Mouse (Mus musculus): ENCODE data around the gene Kcnma1. TPM values are rescaled to one million over a fixed set of nuclear protein-coding genes. Genes with fewer than 3 reads are reported as not detected.

Gene Kcnma1
- total and polyA plus RNA-seq, 3 experiments: not detected

- no peaks in the 10 kb centered on the region for H3K36me3 ChIP-seq (ENCODE audit: control insufficient read depth in 1 of 2, insufficient read depth in 2 of 2, low read length in 2 of 2)
- no peaks in the 10 kb centered on the region for H3K27me3 ChIP-seq (ENCODE audit: control insufficient read depth in 1 of 2, insufficient read depth in 2 of 2, low read length in 2 of 2)
- no peaks in the 10 kb centered on the region for H3K79me2 ChIP-seq (ENCODE audit: control insufficient read depth, insufficient read depth, low read length, poor library complexity)
- DNase-seq (ENCODE audit: low read depth, low spot score): no peak
- no peaks in the 10 kb centered on the region for H3K9me3 ChIP-seq (replicated peaks; ENCODE audit: insufficient read depth, low read length)
- no peaks in the 10 kb centered on the region for H3K4me1 ChIP-seq (ENCODE audit: control insufficient read depth in 1 of 2, insufficient read depth in 2 of 2, low read length in 2 of 2)
- TF ChIP-seq ETS1 (IDR thresholded peaks at IDR 0.05; ENCODE audit: low read depth, low read length) (no peak), CTCF (IDR thresholded peaks at IDR 0.05 in 2 of 3, conservative IDR thresholded peaks at IDR 0.05 in 1 of 3; ENCODE audit: control insufficient read depth in 1 of 3, insufficient read depth in 1 of 3, low read depth in 2 of 3, low read length in 3 of 3, poor library complexity in 1 of 3, severe bottlenecking in 1 of 3) (no peak), POLR2AphosphoS2 (IDR thresholded peaks at IDR 0.05; ENCODE audit: low read length) (no peak), USF1 (IDR thresholded peaks at IDR 0.05; ENCODE audit: low read depth, low read length) (no peak), MAZ (IDR thresholded peaks at IDR 0.05; ENCODE audit: low read depth, low read length) (no peak), ELF1 (IDR thresholded peaks at IDR 0.05; ENCODE audit: low read depth, low read length) (no peak), RCOR1 (IDR thresholded peaks at IDR 0.05; ENCODE audit: low read depth, low read length) (no peak), UBTF (IDR thresholded peaks at IDR 0.05; ENCODE audit: borderline replicate concordance, insufficient read depth, low read depth, low read length) (no peak), BHLHE40 (IDR thresholded peaks at IDR 0.05; ENCODE audit: borderline replicate concordance, low read depth, low read length) (no peak)
- H3K27ac ChIP-seq (ENCODE audit: control insufficient read depth, low read depth, low read length): no peak overlapping the region
- H3K4me3 ChIP-seq (ENCODE audit: control insufficient read depth in 1 of 2, insufficient read depth in 1 of 2, low read depth in 2 of 2, low read length in 2 of 2): no peak overlapping the region
- H3K9ac ChIP-seq (ENCODE audit: control insufficient read depth, low read depth, low read length, poor library complexity, severe bottlenecking): no peak overlapping the region
Measured at GRCm38 (mm10) chr14:23451681-23452080, 562.6 kb downstream of the Kcnma1 start.

- Histone ChIP-seq H3K4me1 (ENCODE audit: control insufficient read depth in 1 of 2, insufficient read depth in 2 of 2, low read length in 2 of 2) (no peaks in the 10 kb centered on the region), H3K9me3 (replicated peaks; ENCODE audit: insufficient read depth, low read length) (no peaks in the 10 kb centered on the region), H3K27ac (ENCODE audit: control insufficient read depth, low read depth, low read length) (no peak overlapping the region), H3K79me2 (ENCODE audit: control insufficient read depth, insufficient read depth, low read length, poor library complexity) (no peaks in the 10 kb centered on the region), H3K9ac (ENCODE audit: control insufficient read depth, low read depth, low read length, poor library complexity, severe bottlenecking) (no peak overlapping the region), H3K27me3 (ENCODE audit: control insufficient read depth in 1 of 2, insufficient read depth in 2 of 2, low read length in 2 of 2) (no peaks in the 10 kb centered on the region; a peak in 2 of 4 replicates), H3K36me3 (ENCODE audit: control insufficient read depth in 1 of 2, insufficient read depth in 2 of 2, low read length in 2 of 2) (no peaks in the 10 kb centered on the region), H3K4me3 (ENCODE audit: control insufficient read depth in 1 of 2, insufficient read depth in 1 of 2, low read depth in 2 of 2, low read length in 2 of 2) (no peak overlapping the region)
- TF ChIP-seq POLR2A (IDR thresholded peaks at IDR 0.05; ENCODE audit: control insufficient read depth in 1 of 2, insufficient read depth in 1 of 2, low read depth in 1 of 2, low read length in 2 of 2, poor library complexity in 1 of 2) (no peak), MXI1 (IDR thresholded peaks at IDR 0.05; ENCODE audit: low read depth, low read length) (no peak), EP300 (IDR thresholded peaks at IDR 0.05; ENCODE audit: low read depth in 1 of 2, low read length in 2 of 2) (no peak), SIN3A (IDR thresholded peaks at IDR 0.05; ENCODE audit: low read length) (no peak), E2F4 (IDR thresholded peaks at IDR 0.05; ENCODE audit: borderline replicate concordance, low read depth, low read length) (no peak), MAFK (IDR thresholded peaks at IDR 0.05; ENCODE audit: borderline replicate concordance, low read depth, low read length) (no peak)
- no peak for DNase-seq (ENCODE audit: low read depth, low spot score)
Measured at GRCm38 (mm10) chr14:23437467-23437866, 576.8 kb downstream of the Kcnma1 start.

GRCm38 (mm10) chr14:23435861-23436260 is 578.4 kb downstream of the Kcnma1 start:
- no peak for DNase-seq (ENCODE audit: low read depth, low spot score)
- no peaks in the 10 kb centered on the region for H3K79me2 ChIP-seq (ENCODE audit: control insufficient read depth, insufficient read depth, low read length, poor library complexity)
- no peaks in the 10 kb centered on the region for H3K9me3 ChIP-seq (replicated peaks; ENCODE audit: insufficient read depth, low read length)
- H3K4me1 ChIP-seq (ENCODE audit: control insufficient read depth in 1 of 2, insufficient read depth in 2 of 2, low read length in 2 of 2): no peaks in the 10 kb centered on the region
- H3K27ac ChIP-seq (ENCODE audit: control insufficient read depth, low read depth, low read length): no peak overlapping the region
- no peak overlapping the region for H3K4me3 ChIP-seq (ENCODE audit: control insufficient read depth in 1 of 2, insufficient read depth in 1 of 2, low read depth in 2 of 2, low read length in 2 of 2)
- H3K9ac ChIP-seq (ENCODE audit: control insufficient read depth, low read depth, low read length, poor library complexity, severe bottlenecking): no peak overlapping the region
- H3K36me3 ChIP-seq (ENCODE audit: control insufficient read depth in 1 of 2, insufficient read depth in 2 of 2, low read length in 2 of 2): no peaks in the 10 kb centered on the region
- H3K27me3 ChIP-seq (ENCODE audit: control insufficient read depth in 1 of 2, insufficient read depth in 2 of 2, low read length in 2 of 2): peaks cover 0 to 2% of the 10 kb centered on the region in 2 experiments; a peak in 3 of 4 replicates
- TF ChIP-seq SIN3A (IDR thresholded peaks at IDR 0.05; ENCODE audit: low read length): no peak
- no peak for TF ChIP-seq GABPA (IDR thresholded peaks at IDR 0.05; ENCODE audit: low read depth, low read length)
- TF ChIP-seq MAFK (IDR thresholded peaks at IDR 0.05; ENCODE audit: borderline replicate concordance, low read depth, low read length): no peak
- TF ChIP-seq POLR2A (IDR thresholded peaks at IDR 0.05; ENCODE audit: control insufficient read depth in 1 of 2, insufficient read depth in 1 of 2, low read depth in 1 of 2, low read length in 2 of 2, poor library complexity in 1 of 2): no peak
- no peak for TF ChIP-seq MXI1 (IDR thresholded peaks at IDR 0.05; ENCODE audit: low read depth, low read length)
- TF ChIP-seq MEF2A (IDR thresholded peaks at IDR 0.05; ENCODE audit: extremely low read depth, insufficient replicate concordance, low read depth, low read length, poor library complexity, severe bottlenecking): no peak
- no peak for TF ChIP-seq ZC3H11A (IDR thresholded peaks at IDR 0.05; ENCODE audit: low read depth, low read length)
- no peak for TF ChIP-seq POLR2AphosphoS5 (IDR thresholded peaks at IDR 0.05; ENCODE audit: borderline replicate concordance, low read depth, low read length)
- TF ChIP-seq GATA1 (IDR thresholded peaks at IDR 0.05; ENCODE audit: low read depth, low read length): no peak
- TF ChIP-seq CHD1 (IDR thresholded peaks at IDR 0.05; ENCODE audit: low read depth, low read length): no peak
- TF ChIP-seq SMC3 (IDR thresholded peaks at IDR 0.05; ENCODE audit: low read depth, low read length): no peak
- no peak for TF ChIP-seq CHD2 (IDR thresholded peaks at IDR 0.05; ENCODE audit: low read length)
- no peak for TF ChIP-seq NELFE (IDR thresholded peaks at IDR 0.05; ENCODE audit: low read depth, low read length)
- no peak for TF ChIP-seq MAZ (IDR thresholded peaks at IDR 0.05; ENCODE audit: low read depth, low read length)
- no peak for TF ChIP-seq MAX (IDR thresholded peaks at IDR 0.05; ENCODE audit: low read length)
- TF ChIP-seq MYC (IDR thresholded peaks at IDR 0.05; ENCODE audit: low read depth, low read length): no peak
- TF ChIP-seq TAL1 (IDR thresholded peaks at IDR 0.05; ENCODE audit: low read length): no peak

Measured in MEL (cell line).